Mouse (Mus musculus) lung, adult 2 months (tissue): ENCODE data around the gene Lama1.

Experiments
- CTCF ChIP-seq: fragments of 200-500 bp; IDR thresholded peaks from 2 replicates; pipeline ENCODE4 v1.5.1; 2011; ENCODE audit warnings: mild to moderate bottlenecking, low read length, control low read depth; ENCODE audit not compliant: insufficient read depth
- POLR2A ChIP-seq: fragments of 200-500 bp; IDR thresholded peaks from 2 replicates; pipeline ENCODE4 v1.6.1; 2011; ENCODE audit warnings: low read depth, mild to moderate bottlenecking, control low read depth, low read length, borderline replicate concordance; ENCODE audit errors: extremely low read depth

GRCm38 (mm10) chr17:67726601-67727000, 29.5 kb downstream of the Lama1 start:
- TF ChIP-seq CTCF (no peak), POLR2A (no peak)
